Mouse (Mus musculus) brain, embryonic 14.5 days (tissue): ENCODE results near the gene Epha1. TPM values are rescaled to one million over a fixed set of nuclear protein-coding genes. Genes with fewer than 3 reads are reported as not detected.

ENCODE experiments used
- DNase-seq: peaks from one replicate; pipeline ENCODE4 v3.0.0-alpha.2; 2011; ENCODE audit warnings: low read depth
- CTCF ChIP-seq: fragments of 200-500 bp; IDR thresholded peaks from 2 replicates; pipeline ENCODE4 v1.5.1; 2012; ENCODE audit warnings: inconsistent platforms, mild to moderate bottlenecking, moderate library complexity, borderline replicate concordance; ENCODE audit not compliant: insufficient read depth, insufficient read length; ENCODE audit errors: extremely low read depth
- POLR2A ChIP-seq: fragments of 200-500 bp; IDR thresholded peaks from 2 replicates; pipeline ENCODE4 v1.6.1; 2012; ENCODE audit warnings: mild to moderate bottlenecking, inconsistent platforms, borderline replicate concordance; ENCODE audit not compliant: poor library complexity, insufficient read depth, insufficient read length, severe bottlenecking; ENCODE audit errors: extremely low read depth
- polyA plus RNA-seq: library from polyadenylated mRNA; depleted of rRNA; stranded (reverse); fragments of >200 nt; gene quantifications from 2 replicates; pipeline ENCODE4 v1.2.3, GENCODE M21; 2012; rRNA removed

The Epha1 gene
- polyA plus RNA-seq, 1 experiment: 1.3 TPM

DNA sequence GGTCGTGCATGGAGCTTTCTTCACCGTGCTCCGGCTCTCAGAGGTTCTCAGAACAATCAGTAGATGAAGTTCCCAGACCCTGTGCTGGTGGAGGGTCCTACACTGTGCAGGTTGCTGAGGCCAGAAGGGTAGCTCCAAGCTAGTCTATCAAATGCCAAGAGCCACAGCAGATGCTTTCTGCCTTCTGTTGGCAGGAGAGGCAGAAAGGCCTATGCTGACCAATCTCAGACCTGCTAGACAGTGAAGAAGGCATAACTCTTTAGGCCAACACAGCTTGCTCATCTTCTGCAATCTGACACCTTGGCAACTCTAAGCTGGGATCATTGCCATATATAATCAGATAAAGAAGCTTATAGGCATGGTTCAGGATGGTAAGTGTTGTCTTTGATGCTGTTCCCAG lies 42.9 kb downstream of the Epha1 start:
- DNase-seq: no peak
- TF ChIP-seq CTCF (no peak), POLR2A (no peak)

DNA sequence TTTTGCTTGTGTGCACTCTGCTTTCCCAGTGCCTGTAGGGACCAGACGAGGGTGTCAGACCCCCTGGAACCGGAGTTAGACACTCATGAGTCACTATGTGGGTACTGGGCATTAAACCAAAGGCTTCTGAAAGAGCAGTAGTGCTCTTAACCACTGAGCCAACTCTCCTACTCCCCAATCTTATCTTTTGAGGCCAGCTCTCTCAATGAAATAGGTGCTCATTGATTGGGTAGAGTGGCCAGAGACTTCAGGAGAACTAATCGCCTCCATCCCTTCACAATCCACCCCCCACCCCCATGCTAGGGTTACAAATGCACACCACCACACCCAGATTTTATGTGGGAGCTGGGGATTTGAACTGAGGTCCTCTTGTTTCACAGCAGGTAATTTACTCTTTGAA lies 44.3 kb downstream of the Epha1 start:
- DNase-seq: no peak

DNA sequence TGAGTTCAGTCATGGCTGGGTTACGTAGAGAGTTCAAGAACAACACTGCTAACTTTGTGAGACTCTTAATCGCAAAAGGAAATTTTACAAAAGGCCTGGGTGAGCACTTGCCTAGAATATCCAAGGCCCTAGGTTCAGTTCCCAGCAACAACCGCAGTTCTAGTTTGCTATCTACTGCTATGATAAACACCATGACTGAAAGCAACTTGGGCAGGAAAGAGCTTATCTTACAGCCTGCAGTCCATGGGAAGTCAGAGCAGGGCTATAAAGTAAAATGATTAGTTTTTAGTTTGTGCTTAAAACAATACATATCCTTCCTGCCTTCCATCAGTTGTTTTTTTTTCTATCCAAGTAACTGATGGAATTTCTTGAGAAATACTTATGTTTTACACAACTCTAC lies 46.6 kb downstream of the Epha1 start:
- TF ChIP-seq CTCF (no peak), POLR2A (no peak)
- DNase-seq: no peak

More for the DNA sequence above, 44.3 kb downstream of the Epha1 start:
- no peak for TF ChIP-seq POLR2A
- no peak for TF ChIP-seq CTCF

DNA sequence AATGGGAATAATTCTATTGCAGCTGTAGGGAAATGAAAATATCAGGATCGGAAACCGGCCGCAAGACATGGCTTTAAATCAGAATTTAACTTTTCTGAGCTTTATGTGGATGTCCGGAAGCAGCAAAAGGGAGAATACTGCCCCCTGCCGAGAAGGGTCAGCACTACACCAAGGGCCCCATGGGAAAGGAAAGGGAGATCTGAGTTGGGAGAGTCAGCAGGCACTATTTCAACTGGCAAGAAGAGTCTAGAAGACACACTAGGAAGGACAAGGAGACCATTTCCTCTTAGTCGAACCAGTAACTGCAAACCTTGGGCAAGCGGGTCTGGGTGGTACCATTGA lies 47.8 kb downstream of the Epha1 start:
- peak; percentile 89 for TF ChIP-seq CTCF
- TF ChIP-seq POLR2A: no peak
- peak; percentile 85 for DNase-seq

DNA sequence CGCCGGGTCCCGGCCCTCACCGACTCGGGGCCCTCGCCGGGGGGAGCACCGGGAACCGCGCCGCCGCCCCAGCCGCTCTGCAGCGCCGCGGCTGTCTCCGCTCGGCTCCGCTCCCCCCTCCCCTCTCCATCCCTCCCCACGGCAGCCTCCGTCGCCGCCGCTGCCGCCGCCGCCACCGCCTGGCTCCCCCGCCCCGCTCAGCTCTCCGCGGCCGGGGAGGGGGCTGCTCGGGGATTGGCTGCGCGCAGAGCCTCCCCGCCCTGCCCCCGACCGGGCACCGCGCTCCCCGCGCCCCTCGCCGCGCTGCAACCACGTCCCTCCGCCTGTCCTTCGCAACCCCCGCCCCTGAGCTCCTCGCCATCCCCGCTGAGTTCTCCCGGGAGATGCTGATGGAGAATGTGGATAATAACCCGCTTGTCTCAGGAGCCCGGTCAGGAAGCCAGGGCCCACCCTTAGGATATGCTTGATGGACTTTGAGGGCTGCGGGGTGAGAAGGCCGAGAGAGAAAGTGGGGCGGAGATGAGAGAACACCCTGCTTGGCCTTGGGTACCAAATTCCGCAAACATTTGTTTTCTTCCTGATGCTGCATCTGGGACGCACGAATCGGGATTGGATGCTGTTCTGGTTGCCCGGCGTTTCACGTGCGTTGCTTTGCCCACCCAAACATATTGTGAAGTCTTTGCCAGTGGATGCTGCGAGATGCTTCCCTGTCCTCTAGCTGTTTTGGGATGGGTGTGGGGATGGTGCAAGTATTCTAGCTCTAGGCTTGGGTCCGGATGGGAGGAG lies 48.4 kb downstream of the Epha1 start, which contains the start of gene Fam131b:
Gene Fam131b (minus strand): TSS at position 162 of the 786 bp plus-strand sequence.
- TF ChIP-seq POLR2A: peak; percentile 66
- no peak for TF ChIP-seq CTCF
- DNase-seq: peak; percentile 88

DNA sequence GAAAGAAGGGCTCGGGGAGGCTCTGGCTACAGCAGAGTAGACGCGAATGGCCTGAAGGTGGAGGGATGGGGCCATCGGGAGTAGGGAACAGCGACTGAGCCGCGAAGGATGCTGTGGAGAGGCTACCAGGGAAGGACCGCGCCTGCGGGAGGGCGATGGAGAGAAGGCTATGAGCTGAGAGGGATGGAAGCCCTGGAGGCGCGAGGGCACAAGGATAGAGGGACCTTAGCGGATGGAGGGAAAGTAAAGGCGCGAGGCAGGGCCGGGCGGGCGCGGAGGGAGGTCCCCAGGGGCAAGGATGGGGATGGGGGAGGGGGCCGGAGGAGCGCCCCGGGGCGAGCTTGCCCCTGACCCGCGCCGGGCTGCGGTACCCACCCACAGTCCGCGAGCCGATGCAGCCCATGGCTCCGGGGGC lies 49.0 kb downstream of the Epha1 start:
- peak; percentile 63 for DNase-seq

DNA sequence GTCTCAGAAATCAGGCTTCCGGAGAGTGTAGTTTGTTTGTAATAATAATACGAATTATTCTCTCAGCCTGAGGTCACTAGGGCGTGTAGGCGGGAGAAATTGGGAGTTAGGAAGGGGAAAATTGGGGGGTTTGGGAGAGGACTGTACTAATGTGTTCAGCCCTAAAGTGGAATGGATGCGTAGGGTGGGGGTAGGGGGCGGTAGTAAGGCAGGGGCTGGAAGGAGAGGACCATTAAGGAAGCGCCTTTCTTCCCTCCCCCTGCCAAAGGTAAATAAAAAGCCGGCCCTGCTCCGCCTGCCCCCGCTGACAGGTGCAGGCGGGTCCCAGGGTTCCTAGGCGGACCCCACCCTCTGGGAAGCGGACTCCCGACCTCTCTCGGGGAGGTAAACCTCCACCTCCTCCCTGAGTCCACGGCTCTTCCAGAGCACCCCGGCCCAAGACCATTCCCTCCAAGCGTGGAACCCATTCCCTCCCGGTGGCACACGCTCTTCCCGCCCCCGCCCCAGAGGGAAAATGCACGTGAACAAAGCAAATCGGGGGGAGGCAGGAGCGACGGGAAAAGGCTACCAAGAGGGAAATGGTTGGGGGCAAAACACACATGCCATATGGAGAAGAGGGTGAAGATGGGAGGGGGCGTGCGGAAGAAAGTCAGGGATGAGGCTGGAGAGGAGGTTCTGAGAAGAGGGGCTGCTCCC lies 49.5 kb downstream of the Epha1 start:
- no peak for DNase-seq
- no peak for TF ChIP-seq POLR2A
- no peak for TF ChIP-seq CTCF

More for the DNA sequence above, 49.0 kb downstream of the Epha1 start:
- TF ChIP-seq POLR2A (no peak), CTCF (no peak)

DNA sequence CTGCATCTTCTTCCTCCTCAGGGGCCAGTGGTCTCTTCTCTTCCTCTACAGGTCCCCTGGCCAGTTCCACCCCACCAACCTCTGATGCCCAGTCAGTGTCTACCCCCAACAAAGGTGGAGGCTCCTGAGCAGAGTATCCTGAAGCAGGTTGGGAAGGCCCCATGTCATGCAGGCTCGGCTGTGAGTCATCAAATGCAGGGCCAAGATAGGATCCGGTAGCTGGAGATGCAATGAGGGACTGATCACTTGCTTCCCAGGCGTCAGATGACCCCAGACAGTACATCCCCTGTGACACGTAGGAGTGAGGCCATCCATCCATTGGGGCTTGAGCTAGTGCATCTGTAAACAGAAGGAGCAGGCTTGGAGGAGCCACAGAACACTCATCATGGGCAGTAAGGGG lies 54.8 kb downstream of the Epha1 start:
- DNase-seq: no peak
- TF ChIP-seq POLR2A (no peak), CTCF (no peak)

DNA sequence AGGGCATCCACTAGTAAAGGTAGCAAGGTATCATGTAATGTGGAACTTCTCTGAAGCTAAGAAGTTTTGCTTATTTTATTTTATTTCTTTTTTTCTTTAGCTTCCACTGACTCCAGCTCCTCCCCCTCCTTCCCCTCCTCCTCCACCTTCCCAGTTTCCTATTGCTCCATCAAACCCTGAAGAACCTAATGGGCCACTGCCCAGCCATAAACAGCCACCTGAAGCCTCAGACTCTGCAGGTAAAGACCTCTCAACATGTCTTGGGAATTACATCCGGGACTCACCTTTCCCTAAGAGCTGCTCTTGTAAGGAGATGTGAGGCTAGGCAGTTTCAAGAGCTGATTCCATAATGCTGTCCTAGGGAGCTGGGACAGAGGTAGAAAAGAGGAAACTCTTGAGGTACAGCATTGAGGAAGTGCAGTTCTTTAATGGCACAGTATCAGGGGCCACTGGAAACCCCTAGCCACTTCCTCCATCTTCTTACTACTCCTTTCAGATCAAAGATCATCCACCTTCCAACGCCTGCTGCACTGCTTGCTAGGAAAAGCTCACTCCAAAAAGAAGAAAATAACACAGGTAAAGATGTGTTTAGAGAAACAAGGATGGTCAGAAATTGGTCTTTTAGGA lies 62.5 kb downstream of the Epha1 start:
- TF ChIP-seq POLR2A (no peak), CTCF (no peak)
- no peak for DNase-seq

DNA sequence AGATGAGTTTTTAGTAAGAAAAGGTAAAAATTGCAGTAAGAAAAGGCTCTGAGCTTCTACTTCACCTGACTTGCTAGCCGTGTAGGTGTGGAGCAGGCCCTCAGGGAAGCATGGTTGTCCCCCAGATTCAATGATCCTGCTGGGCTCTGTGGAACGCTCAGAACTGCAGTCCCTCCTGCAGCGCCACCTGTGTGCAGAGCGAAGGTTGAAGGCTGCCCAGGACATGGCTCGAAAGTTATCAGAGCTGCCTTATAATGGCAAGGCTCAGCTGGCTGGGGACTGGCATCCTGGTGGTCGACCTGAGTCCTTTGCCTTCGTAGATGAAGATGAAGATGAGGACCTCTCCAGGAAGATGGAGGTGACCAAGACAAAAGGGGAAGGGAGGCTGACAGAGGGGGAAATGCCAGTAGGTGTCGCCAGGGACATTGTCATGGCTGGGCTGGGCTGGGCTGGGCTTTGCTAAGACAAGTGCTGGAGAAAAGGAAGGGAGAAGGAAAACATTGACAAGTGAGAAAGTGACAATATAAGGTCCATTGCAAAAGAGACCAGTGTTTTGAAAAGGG lies 63.2 kb downstream of the Epha1 start:
- peak; percentile 13 for DNase-seq
- TF ChIP-seq POLR2A: no peak

Other genes with a start within 250 kb of the Epha1 start
- gene Tas2r139, start 232.3 kb downstream of the Epha1 start, polyA plus RNA-seq: not detected in 2 replicates
- gene Tas2r144, start 157.9 kb downstream of the Epha1 start, polyA plus RNA-seq: not detected in 2 replicates
- gene Gstk1, start 127.3 kb downstream of the Epha1 start, polyA plus RNA-seq: 6.7 and 7.1 TPM in 2 replicates
- gene Tmem139, start 111.3 kb downstream of the Epha1 start, polyA plus RNA-seq: 0.14 TPM in 1 of 2 replicates, not detected in the other
- 76.1 and 101 TPM in 2 replicates for gene Casp2, start 108.3 kb downstream of the Epha1 start, polyA plus RNA-seq
- gene Clcn1, start 86.6 kb downstream of the Epha1 start, polyA plus RNA-seq: 11.0 and 12.0 TPM in 2 replicates
- 30.9 and 37.9 TPM in 2 replicates for gene Fam131b, start 48.6 kb downstream of the Epha1 start, polyA plus RNA-seq
- gene Zyx, start 23.6 kb downstream of the Epha1 start, polyA plus RNA-seq: 59.5 and 76.3 TPM in 2 replicates
- gene Tas2r143, start 27.0 kb upstream of the Epha1 start, polyA plus RNA-seq: 0.16 and 0.29 TPM in 2 replicates
- 0.07 TPM in 1 of 2 replicates, not detected in the other for gene Tas2r135, start 32.2 kb upstream of the Epha1 start, polyA plus RNA-seq
- 0.10 TPM in 1 of 2 replicates, not detected in the other for gene Tas2r126, start 61.3 kb upstream of the Epha1 start, polyA plus RNA-seq
- not detected in 2 replicates for gene Olfr458, start 91.9 kb upstream of the Epha1 start, polyA plus RNA-seq
- gene Olfr457, start 103.1 kb upstream of the Epha1 start, polyA plus RNA-seq: not detected in 2 replicates
- not detected in 2 replicates for gene Olfr456, start 113.9 kb upstream of the Epha1 start, polyA plus RNA-seq
- gene Olfr455, start 174.3 kb upstream of the Epha1 start, polyA plus RNA-seq: not detected in 2 replicates
- gene Tcaf3, start 224.4 kb upstream of the Epha1 start, polyA plus RNA-seq: not detected in 2 replicates